Mouse (Mus musculus): ENCODE results near the gene Rgs6. TPM values are rescaled to one million over a fixed set of nuclear protein-coding genes. Genes with fewer than 3 reads are reported as not detected.

Rgs6 gene
- polyA plus RNA-seq, 1 experiment from 2014 or later = 16.7 TPM

DNA sequence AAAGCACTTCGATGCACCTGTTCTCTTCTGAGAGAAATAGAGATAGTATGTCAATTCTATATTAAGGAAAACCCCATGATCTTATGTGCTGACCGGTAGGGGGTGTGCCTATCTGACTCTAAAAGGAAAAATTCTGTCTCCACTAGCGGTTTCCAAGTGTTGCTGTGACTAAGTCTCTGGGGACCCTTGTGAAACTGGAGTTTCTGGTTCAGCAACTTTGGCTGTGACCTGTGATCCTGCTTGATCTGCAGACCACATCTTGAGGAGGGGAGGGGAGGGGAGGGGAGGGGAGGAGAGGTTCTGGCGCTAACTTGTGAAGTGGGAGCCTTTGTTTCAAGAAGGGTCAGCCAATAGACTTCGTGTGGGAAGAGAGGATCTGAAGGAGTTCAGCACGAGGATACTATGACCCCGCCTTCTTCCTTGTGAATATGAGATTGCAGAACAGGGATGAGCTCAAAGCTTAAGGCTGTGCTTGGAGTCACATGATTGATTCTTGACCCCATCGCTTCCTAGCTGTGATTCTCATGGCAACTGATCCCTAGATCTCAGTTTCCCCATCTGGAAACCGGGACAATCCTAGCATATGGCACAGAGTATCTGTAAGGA, 517.5 kb downstream of the Rgs6 start:
- Histone ChIP-seq H3K4me1 (replicated peaks; ENCODE audit: control insufficient read depth, insufficient read depth, low read length) (peaks cover 9% of the 10 kb centered on the region), H3K27ac (ENCODE audit: low read length) (no peak overlapping the region), H3K4me3 (replicated peaks; ENCODE audit: low read length) (no peak overlapping the region), H3K36me3 (ENCODE audit: control insufficient read depth, insufficient read depth) (no peaks in the 10 kb centered on the region), H3K9ac (replicated peaks; ENCODE audit: low read depth, low read length) (no peak overlapping the region), H3K9me3 (ENCODE audit: control insufficient read depth, low read length) (no peaks in the 10 kb centered on the region), H3K27me3 (replicated peaks; ENCODE audit: control insufficient read depth, insufficient read depth, low read length) (no peaks in the 10 kb centered on the region), H3K4me2 (ENCODE audit: low read length) (no peak overlapping the region)
- ATAC-seq = no peak
- 66% methylated on average over 9 of the region's 9 CpGs for WGBS

DNA sequence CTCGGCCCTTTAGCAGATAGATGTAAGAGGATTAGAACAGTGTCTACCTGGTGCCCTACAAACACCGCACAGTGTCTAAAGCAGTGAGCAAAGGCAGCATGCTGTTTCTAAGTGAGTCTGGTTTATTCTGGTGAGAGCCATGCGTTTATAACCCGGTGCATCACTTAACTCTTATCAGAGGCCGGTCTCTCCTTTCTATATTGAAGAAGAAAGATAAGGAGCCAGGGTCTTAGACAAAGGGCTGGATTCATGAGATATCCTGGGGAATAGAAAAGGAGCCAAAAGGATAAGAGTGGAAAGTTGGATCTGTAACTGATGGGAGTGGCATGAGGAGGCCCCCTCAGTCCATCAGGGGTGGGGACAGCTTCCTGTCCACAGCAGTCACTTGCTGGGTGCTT, 518.0 kb downstream of the Rgs6 start:
- H3K4me1 ChIP-seq (replicated peaks; ENCODE audit: control insufficient read depth, insufficient read depth, low read length) = peaks cover 10% of the 10 kb centered on the region
- no peak overlapping the region for H3K4me2 ChIP-seq (ENCODE audit: low read length)
- no peak overlapping the region for H3K27ac ChIP-seq (ENCODE audit: low read length)
- ATAC-seq = no peak
- no peak overlapping the region for H3K9ac ChIP-seq (replicated peaks; ENCODE audit: low read depth, low read length)
- 89% methylated on average over 5 of the region's 5 CpGs for WGBS
- H3K9me3 ChIP-seq (ENCODE audit: control insufficient read depth, low read length) = no peaks in the 10 kb centered on the region
- no peak overlapping the region for H3K4me3 ChIP-seq (replicated peaks; ENCODE audit: low read length)
- no peaks in the 10 kb centered on the region for H3K27me3 ChIP-seq (replicated peaks; ENCODE audit: control insufficient read depth, insufficient read depth, low read length)
- no peaks in the 10 kb centered on the region for H3K36me3 ChIP-seq (ENCODE audit: control insufficient read depth, insufficient read depth)

- WGBS = 94% methylated on average over 4 of the region's 4 CpGs
- Histone ChIP-seq H3K36me3 (ENCODE audit: control insufficient read depth, insufficient read depth) (no peaks in the 10 kb centered on the region), H3K9me3 (ENCODE audit: control insufficient read depth, low read length) (no peaks in the 10 kb centered on the region), H3K4me3 (replicated peaks; ENCODE audit: low read length) (no peak overlapping the region), H3K27ac (ENCODE audit: low read length) (no peak overlapping the region), H3K9ac (replicated peaks; ENCODE audit: low read depth, low read length) (no peak overlapping the region), H3K4me1 (replicated peaks; ENCODE audit: control insufficient read depth, insufficient read depth, low read length) (peaks cover 23% of the 10 kb centered on the region), H3K4me2 (ENCODE audit: low read length) (no peak overlapping the region), H3K27me3 (replicated peaks; ENCODE audit: control insufficient read depth, insufficient read depth, low read length) (no peaks in the 10 kb centered on the region)
- no peak for ATAC-seq
Observed at GRCm38 (mm10) chr12:83109486-83109885, 521.4 kb downstream of the Rgs6 start.

DNA sequence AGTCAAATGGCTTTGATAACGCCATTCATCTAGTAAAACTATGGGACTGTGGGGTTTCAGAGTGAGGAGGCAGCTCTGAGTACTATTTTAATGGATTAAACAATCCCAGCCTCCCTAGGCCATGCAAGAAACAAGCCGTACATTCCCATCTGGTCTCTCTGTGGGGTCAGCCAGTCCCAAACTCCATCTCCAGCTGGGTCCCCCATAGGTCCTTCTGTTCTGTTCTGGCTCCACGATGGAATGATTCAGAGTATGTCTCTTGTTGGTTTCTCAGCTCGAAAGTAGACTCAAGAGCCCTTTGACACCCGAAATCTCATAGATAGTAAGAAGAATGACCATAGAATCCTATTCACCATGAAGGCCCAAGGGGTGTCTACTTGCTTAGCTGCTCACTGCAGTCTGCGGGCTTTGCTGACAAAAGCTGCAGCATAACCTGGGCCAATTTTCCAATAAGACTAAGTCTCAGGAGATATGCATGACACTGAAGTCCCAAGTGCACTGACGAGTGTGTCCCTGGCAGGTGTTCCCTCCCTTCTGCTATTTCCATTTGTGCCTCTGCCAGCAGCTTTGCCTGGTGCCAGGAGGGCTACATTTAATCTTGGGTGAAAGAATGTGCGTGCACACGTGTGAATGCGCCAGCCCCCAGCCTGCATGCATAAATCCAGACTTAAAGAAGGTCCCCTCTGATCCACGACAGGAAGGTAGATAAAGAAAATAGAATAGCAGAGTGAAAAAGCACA, 522.0 kb downstream of the Rgs6 start:
- no peaks in the 10 kb centered on the region for H3K9me3 ChIP-seq (ENCODE audit: control insufficient read depth, low read length)
- H3K9ac ChIP-seq (replicated peaks; ENCODE audit: low read depth, low read length) = no peak overlapping the region
- no peaks in the 10 kb centered on the region for H3K27me3 ChIP-seq (replicated peaks; ENCODE audit: control insufficient read depth, insufficient read depth, low read length)
- WGBS = 48% methylated on average over 11 of the region's 11 CpGs
- H3K4me3 ChIP-seq (replicated peaks; ENCODE audit: low read length) = no peak overlapping the region
- H3K4me2 ChIP-seq (ENCODE audit: low read length) = no peak overlapping the region
- no peaks in the 10 kb centered on the region for H3K36me3 ChIP-seq (ENCODE audit: control insufficient read depth, insufficient read depth)
- H3K27ac ChIP-seq (ENCODE audit: low read length) = no peak overlapping the region
- ATAC-seq = peak; percentile 32
- H3K4me1 ChIP-seq (replicated peaks; ENCODE audit: control insufficient read depth, insufficient read depth, low read length) = peaks cover 23% of the 10 kb centered on the region

GRCm38 (mm10) chr12:83110711-83111110, 522.6 kb downstream of the Rgs6 start:
- ATAC-seq = no peak
- Histone ChIP-seq H3K36me3 (ENCODE audit: control insufficient read depth, insufficient read depth) (no peaks in the 10 kb centered on the region), H3K4me1 (replicated peaks; ENCODE audit: control insufficient read depth, insufficient read depth, low read length) (peaks cover 23% of the 10 kb centered on the region), H3K27ac (ENCODE audit: low read length) (no peak overlapping the region), H3K4me2 (ENCODE audit: low read length) (no peak overlapping the region), H3K9ac (replicated peaks; ENCODE audit: low read depth, low read length) (no peak overlapping the region), H3K27me3 (replicated peaks; ENCODE audit: control insufficient read depth, insufficient read depth, low read length) (no peaks in the 10 kb centered on the region), H3K4me3 (replicated peaks; ENCODE audit: low read length) (no peak overlapping the region), H3K9me3 (ENCODE audit: control insufficient read depth, low read length) (no peaks in the 10 kb centered on the region)
- 57% methylated on average over 3 of the region's 3 CpGs for WGBS

- no peak for ATAC-seq
Observed at GRCm38 (mm10) chr12:83112283-83112682, 524.2 kb downstream of the Rgs6 start.

GRCm38 (mm10) chr12:83112901-83113628, 525.0 kb downstream of the Rgs6 start:
- H3K27me3 ChIP-seq (replicated peaks; ENCODE audit: control insufficient read depth, insufficient read depth, low read length) = no peaks in the 10 kb centered on the region
- H3K4me3 ChIP-seq (replicated peaks; ENCODE audit: low read length) = no peak overlapping the region
- 69% methylated on average over 6 of the region's 6 CpGs for WGBS
- ATAC-seq = peak; percentile 56
- peaks cover 23% of the 10 kb centered on the region for H3K4me1 ChIP-seq (replicated peaks; ENCODE audit: control insufficient read depth, insufficient read depth, low read length)
- no peak overlapping the region; the same call in 1 of the 2 replicates for H3K27ac ChIP-seq (ENCODE audit: low read length)
- no peak overlapping the region for H3K4me2 ChIP-seq (ENCODE audit: low read length)
- H3K9me3 ChIP-seq (ENCODE audit: control insufficient read depth, low read length) = no peaks in the 10 kb centered on the region
- no peak overlapping the region for H3K9ac ChIP-seq (replicated peaks; ENCODE audit: low read depth, low read length)
- no peaks in the 10 kb centered on the region for H3K36me3 ChIP-seq (ENCODE audit: control insufficient read depth, insufficient read depth)

More at GRCm38 (mm10) chr12:83112283-83112682, 524.2 kb downstream of the Rgs6 start:
- no peaks in the 10 kb centered on the region for H3K36me3 ChIP-seq (ENCODE audit: control insufficient read depth, insufficient read depth)
- no peaks in the 10 kb centered on the region for H3K27me3 ChIP-seq (replicated peaks; ENCODE audit: control insufficient read depth, insufficient read depth, low read length)
- H3K9ac ChIP-seq (replicated peaks; ENCODE audit: low read depth, low read length) = no peak overlapping the region
- no peak overlapping the region for H3K4me2 ChIP-seq (ENCODE audit: low read length)
- WGBS = 84% methylated on average over 5 of the region's 5 CpGs
- H3K4me1 ChIP-seq (replicated peaks; ENCODE audit: control insufficient read depth, insufficient read depth, low read length) = peaks cover 23% of the 10 kb centered on the region
- no peak overlapping the region for H3K4me3 ChIP-seq (replicated peaks; ENCODE audit: low read length)
- H3K27ac ChIP-seq (ENCODE audit: low read length) = no peak overlapping the region
- H3K9me3 ChIP-seq (ENCODE audit: control insufficient read depth, low read length) = no peaks in the 10 kb centered on the region

DNA sequence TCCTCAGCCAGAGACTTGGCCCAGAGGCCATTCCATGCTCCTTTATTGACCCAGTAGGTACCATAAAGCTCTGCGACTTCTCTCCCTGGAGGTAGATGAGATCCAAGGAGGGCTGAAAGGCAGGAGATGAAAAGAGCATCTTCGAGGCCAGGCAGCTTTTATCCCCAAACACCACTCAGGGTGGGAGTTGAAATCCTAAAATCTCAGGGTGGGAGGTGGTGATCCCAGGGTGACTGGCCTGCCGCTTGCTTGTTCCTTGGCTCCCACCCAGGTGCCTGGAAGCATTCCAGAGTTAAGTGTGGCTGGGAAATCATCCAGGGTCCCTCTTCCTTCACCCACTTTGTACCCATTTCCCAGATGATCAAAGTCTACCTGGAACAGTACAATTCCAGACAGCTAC, 525.9 kb downstream of the Rgs6 start:
- Histone ChIP-seq H3K9ac (replicated peaks; ENCODE audit: low read depth, low read length) (no peak overlapping the region), H3K4me3 (replicated peaks; ENCODE audit: low read length) (no peak overlapping the region), H3K4me2 (ENCODE audit: low read length) (no peak overlapping the region), H3K27me3 (replicated peaks; ENCODE audit: control insufficient read depth, insufficient read depth, low read length) (no peaks in the 10 kb centered on the region), H3K27ac (ENCODE audit: low read length) (no peak overlapping the region), H3K4me1 (replicated peaks; ENCODE audit: control insufficient read depth, insufficient read depth, low read length) (peaks cover 23% of the 10 kb centered on the region), H3K36me3 (ENCODE audit: control insufficient read depth, insufficient read depth) (no peaks in the 10 kb centered on the region), H3K9me3 (ENCODE audit: control insufficient read depth, low read length) (no peaks in the 10 kb centered on the region)
- no peak for ATAC-seq
- 62% methylated on average over 3 of the region's 3 CpGs for WGBS

- H3K36me3 ChIP-seq (ENCODE audit: control insufficient read depth, insufficient read depth) = no peaks in the 10 kb centered on the region
- H3K4me2 ChIP-seq (ENCODE audit: low read length) = no peak overlapping the region
- 39% methylated on average over 5 of the region's 5 CpGs for WGBS
- H3K4me1 ChIP-seq (replicated peaks; ENCODE audit: control insufficient read depth, insufficient read depth, low read length) = peaks cover 23% of the 10 kb centered on the region
- H3K9me3 ChIP-seq (ENCODE audit: control insufficient read depth, low read length) = no peaks in the 10 kb centered on the region
- H3K4me3 ChIP-seq (replicated peaks; ENCODE audit: low read length) = no peak overlapping the region
- no peak overlapping the region for H3K27ac ChIP-seq (ENCODE audit: low read length)
- H3K9ac ChIP-seq (replicated peaks; ENCODE audit: low read depth, low read length) = no peak overlapping the region
- ATAC-seq = peak; percentile 58
- H3K27me3 ChIP-seq (replicated peaks; ENCODE audit: control insufficient read depth, insufficient read depth, low read length) = no peaks in the 10 kb centered on the region
Observed at GRCm38 (mm10) chr12:83114396-83115053, 526.4 kb downstream of the Rgs6 start.
